Mouse (Mus musculus) limb, embryonic 13.5 days (tissue): Measurements from ENCODE around the gene Dbnl. TPM values are rescaled to one million over a fixed set of nuclear protein-coding genes. Genes with fewer than 3 reads are reported as not detected.
A peak's percentile ranks its signal among the peaks of the same experiment; 100 is the strongest.

ENCODE experiments used
- ATAC-seq: fragments of 200-750 bp; cut with Nextera tagmentation; 2 replicates; pipeline ENCODE4 v1.8.0; 2017; ENCODE audit warnings: low read depth, moderate number of reproducible peaks, moderate TSS enrichment; ENCODE audit not compliant: low FRiP score
- H3K27ac ChIP-seq: fragments of 300-500 bp; sonication (generic); 2 replicates; pipeline ENCODE4 v1.5.1; 2015; ENCODE audit warnings: inconsistent platforms, mild to moderate bottlenecking, moderate library complexity
- H3K27me3 ChIP-seq: fragments of 300-500 bp; sonication (generic); 2 replicates; pipeline ENCODE4 v1.6.1; 2015; ENCODE audit warnings: mild to moderate bottlenecking, inconsistent platforms
- H3K36me3 ChIP-seq: fragments of 300-500 bp; sonication (generic); 2 replicates; pipeline ENCODE4 v1.6.1; 2015; ENCODE audit warnings: inconsistent platforms, mild to moderate bottlenecking, moderate library complexity
- H3K4me1 ChIP-seq: fragments of 300-500 bp; sonication (generic); 2 replicates; pipeline ENCODE4 v1.6.1; 2015; ENCODE audit warnings: inconsistent platforms
- H3K4me2 ChIP-seq: fragments of 300-500 bp; sonication (generic); replicated peaks from 2 replicates; pipeline ENCODE4 v1.6.1; 2015; ENCODE audit warnings: inconsistent platforms, mild to moderate bottlenecking, moderate library complexity
- H3K4me3 ChIP-seq: fragments of 300-500 bp; sonication (generic); 2 replicates; pipeline ENCODE4 v1.5.1; 2015; ENCODE audit warnings: moderate library complexity, mild to moderate bottlenecking, inconsistent platforms
- H3K9ac ChIP-seq: fragments of 300-500 bp; sonication (generic); 2 replicates; pipeline ENCODE4 v1.6.1; 2015; ENCODE audit warnings: mild to moderate bottlenecking, inconsistent platforms
- H3K9me3 ChIP-seq: fragments of 300-500 bp; sonication (generic); 2 replicates; pipeline ENCODE4 v1.6.1; 2016; ENCODE audit warnings: inconsistent platforms
- WGBS: fragments of 180-500 bp; shearing (Covaris S2); methylation state at CpG from one replicate; pipeline ENCODE4 v1.1.7; 2015; 5-methylcytosine and 5-hydroxymethylcytosine counted together
- polyA plus RNA-seq: library from polyadenylated mRNA; unstranded; fragments of >200 nt; fragmentation: Nextera tagmentation; extraction: Ambion mirVana; gene quantifications from 2 replicates; pipeline ENCODE4 v1.2.1, GENCODE M21; 2015

Dbnl gene
- 123 and 126 TPM in 2 replicates for polyA plus RNA-seq

DNA sequence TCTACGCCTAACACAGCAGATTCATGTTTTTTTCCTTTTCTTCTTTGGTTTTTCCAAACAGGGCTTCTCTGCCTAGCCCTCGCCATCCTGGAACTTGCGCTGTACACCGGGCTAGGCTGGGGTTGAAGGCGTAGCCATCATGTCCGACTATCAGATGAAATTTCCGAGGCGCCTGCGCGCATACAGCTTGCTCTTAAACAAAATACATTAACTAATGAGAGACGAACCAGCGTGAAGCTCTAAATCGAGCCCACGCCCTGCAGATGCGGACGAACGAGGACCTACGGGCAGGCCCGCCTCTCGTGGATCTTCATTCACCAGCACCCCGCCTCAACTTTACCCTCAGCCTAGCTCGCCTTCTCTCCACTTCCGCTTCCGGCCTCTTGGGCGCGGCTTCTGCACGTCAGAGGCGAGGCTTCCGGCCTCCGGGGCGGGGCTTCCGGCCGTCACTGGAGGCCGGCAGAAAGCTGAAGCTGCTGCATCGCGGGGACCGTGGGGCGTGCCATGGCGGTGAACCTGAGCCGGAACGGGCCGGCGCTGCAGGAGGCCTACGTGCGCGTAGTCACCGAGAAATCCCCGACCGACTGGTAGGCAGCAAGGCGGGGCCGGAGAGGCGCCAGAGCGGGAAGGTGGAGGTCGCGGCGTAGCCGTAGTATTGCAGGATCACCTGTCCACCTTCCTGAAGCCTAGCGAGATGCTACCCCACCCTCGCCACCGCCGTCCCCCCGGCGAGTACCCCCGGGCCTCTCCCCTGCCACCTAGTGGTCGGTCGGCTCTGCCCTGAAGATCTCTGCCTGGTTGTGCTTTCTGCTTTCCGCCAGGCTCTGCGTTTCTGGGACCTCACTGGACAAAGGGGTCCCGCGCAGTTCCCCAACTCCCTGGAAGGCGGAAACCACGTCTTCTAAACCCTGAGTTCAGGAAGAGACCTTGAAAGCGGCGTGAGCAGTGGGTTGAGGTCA is at the start of gene Dbnl:
Dbnl (plus strand) TSS at position 433 of the 959 bp plus-strand sequence.
- peaks cover 24% of the 10 kb centered on the region for H3K4me1 ChIP-seq
- ATAC-seq, result peak; percentile 97
- H3K36me3 ChIP-seq, result peaks cover 17% of the 10 kb centered on the region
- peak within 1 kb of the TSS; percentile 78 for H3K4me3 ChIP-seq
- no peaks in the 10 kb centered on the region for H3K27me3 ChIP-seq
- peak within 1 kb of the TSS; percentile 85 for H3K9ac ChIP-seq
- H3K9me3 ChIP-seq, result no peaks in the 10 kb centered on the region
- WGBS, result under 1% methylated on average over 74 of the region's 74 CpGs
- H3K4me2 ChIP-seq, result peak within 1 kb of the TSS; percentile 90
- H3K27ac ChIP-seq, result peak within 1 kb of the TSS; percentile 86

GRCm38 (mm10) chr11:5738888-5739632 is 49.2 kb upstream of the Dbnl start:
- WGBS, result 72% methylated on average over 5 of the region's 5 CpGs
- Histone ChIP-seq H3K4me3 (no peak overlapping the region), H3K27me3 (no peaks in the 10 kb centered on the region), H3K9me3 (no peaks in the 10 kb centered on the region), H3K4me2 (no peak overlapping the region), H3K36me3 (no peaks in the 10 kb centered on the region; the same call in 1 of the 2 replicates), H3K9ac (no peak overlapping the region), H3K27ac (no peak overlapping the region), H3K4me1 (peaks cover 20% of the 10 kb centered on the region)
- no peak for ATAC-seq

DNA sequence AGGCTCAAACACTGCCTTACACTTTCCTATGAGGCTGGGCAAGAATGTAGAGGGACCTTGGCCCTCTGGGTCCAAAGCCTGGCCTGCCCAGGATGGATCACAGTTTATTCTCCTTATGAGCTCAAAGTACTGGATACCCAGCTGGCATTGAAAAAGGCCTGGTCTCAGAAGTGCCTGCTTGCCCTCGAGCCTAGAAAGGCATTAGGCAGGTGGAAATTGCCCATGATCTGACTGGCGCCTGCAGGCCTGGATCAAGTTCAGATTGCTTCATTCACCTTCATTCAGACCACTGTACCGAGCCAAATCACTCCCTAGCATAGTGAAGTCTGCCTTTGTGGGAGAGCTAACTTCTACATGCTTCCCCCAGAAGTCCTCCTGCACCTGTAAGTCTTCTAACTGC is 48.4 kb upstream of the Dbnl start:
- peak overlapping the region; percentile 94 for H3K4me3 ChIP-seq

GRCm38 (mm10) chr11:5740599-5740964 is 47.7 kb upstream of the Dbnl start:
- peak overlapping the region; percentile 94 for H3K4me3 ChIP-seq
- WGBS, result 1% methylated on average over 26 of the region's 26 CpGs
- no peaks in the 10 kb centered on the region for H3K36me3 ChIP-seq
- no peaks in the 10 kb centered on the region for H3K9me3 ChIP-seq
- peak; percentile 72; the same call in 1 of the 2 replicates for ATAC-seq
- peaks cover 16% of the 10 kb centered on the region for H3K4me1 ChIP-seq
- H3K4me2 ChIP-seq, result peak overlapping the region; percentile 88
- peak overlapping the region; percentile 84 for H3K27ac ChIP-seq
- no peaks in the 10 kb centered on the region for H3K27me3 ChIP-seq
- peak overlapping the region; percentile 97 for H3K9ac ChIP-seq

More for the DNA sequence above, 48.4 kb upstream of the Dbnl start:
- Histone ChIP-seq H3K9me3 (no peaks in the 10 kb centered on the region), H3K27ac (no peak overlapping the region), H3K4me2 (peak overlapping the region; percentile 88), H3K9ac (peak overlapping the region; percentile 43; the same call in 1 of the 2 replicates), H3K36me3 (no peaks in the 10 kb centered on the region), H3K27me3 (no peaks in the 10 kb centered on the region), H3K4me1 (peaks cover 18% of the 10 kb centered on the region)
- WGBS, result 63% methylated on average over 3 of the region's 3 CpGs
- ATAC-seq, result no peak

- peaks cover 16% of the 10 kb centered on the region for H3K4me1 ChIP-seq
- H3K27ac ChIP-seq, result peak overlapping the region; percentile 84
- no peaks in the 10 kb centered on the region for H3K36me3 ChIP-seq
- H3K9ac ChIP-seq, result peak overlapping the region; percentile 97
- peak; percentile 91 for ATAC-seq
- H3K27me3 ChIP-seq, result no peaks in the 10 kb centered on the region
- under 1% methylated on average over 45 of the region's 50 CpGs for WGBS
- H3K9me3 ChIP-seq, result no peaks in the 10 kb centered on the region
- H3K4me2 ChIP-seq, result peak overlapping the region; percentile 88
- peak overlapping the region; percentile 94 for H3K4me3 ChIP-seq
Observed at GRCm38 (mm10) chr11:5740965-5741627, 47.2 kb upstream of the Dbnl start.

GRCm38 (mm10) chr11:5742106-5742505 is 46.2 kb upstream of the Dbnl start:
- ATAC-seq, result no peak
- WGBS, result 74% methylated on average over 7 of the region's 7 CpGs
- Histone ChIP-seq H3K4me1 (peaks cover 16% of the 10 kb centered on the region), H3K9me3 (peaks cover 5% of the 10 kb centered on the region; the same call in 1 of the 2 replicates), H3K36me3 (no peaks in the 10 kb centered on the region), H3K27me3 (no peaks in the 10 kb centered on the region), H3K4me2 (no peak overlapping the region), H3K4me3 (no peak overlapping the region), H3K27ac (no peak overlapping the region), H3K9ac (no peak overlapping the region)

GRCm38 (mm10) chr11:5744951-5745350 is 43.3 kb upstream of the Dbnl start:
- Histone ChIP-seq H3K36me3 (peaks cover 5% of the 10 kb centered on the region; the same call in 1 of the 2 replicates), H3K9ac (no peak overlapping the region), H3K27ac (no peak overlapping the region), H3K4me1 (peaks cover 6% of the 10 kb centered on the region), H3K9me3 (peaks cover 10% of the 10 kb centered on the region; the same call in 1 of the 2 replicates), H3K4me3 (no peak overlapping the region), H3K27me3 (no peaks in the 10 kb centered on the region), H3K4me2 (no peak overlapping the region)
- ATAC-seq, result no peak
- 88% methylated on average over 2 of the region's 2 CpGs for WGBS

- Histone ChIP-seq H3K9me3 (peaks cover 13% of the 10 kb centered on the region; the same call in 1 of the 2 replicates), H3K27me3 (no peaks in the 10 kb centered on the region), H3K4me3 (no peak overlapping the region), H3K4me1 (no peaks in the 10 kb centered on the region), H3K4me2 (no peak overlapping the region), H3K27ac (no peak overlapping the region), H3K9ac (no peak overlapping the region), H3K36me3 (peaks cover 16% of the 10 kb centered on the region)
- no peak for ATAC-seq
- 93% methylated on average over 2 of the region's 2 CpGs for WGBS
Observed at GRCm38 (mm10) chr11:5753755-5754154, 34.5 kb upstream of the Dbnl start.

DNA sequence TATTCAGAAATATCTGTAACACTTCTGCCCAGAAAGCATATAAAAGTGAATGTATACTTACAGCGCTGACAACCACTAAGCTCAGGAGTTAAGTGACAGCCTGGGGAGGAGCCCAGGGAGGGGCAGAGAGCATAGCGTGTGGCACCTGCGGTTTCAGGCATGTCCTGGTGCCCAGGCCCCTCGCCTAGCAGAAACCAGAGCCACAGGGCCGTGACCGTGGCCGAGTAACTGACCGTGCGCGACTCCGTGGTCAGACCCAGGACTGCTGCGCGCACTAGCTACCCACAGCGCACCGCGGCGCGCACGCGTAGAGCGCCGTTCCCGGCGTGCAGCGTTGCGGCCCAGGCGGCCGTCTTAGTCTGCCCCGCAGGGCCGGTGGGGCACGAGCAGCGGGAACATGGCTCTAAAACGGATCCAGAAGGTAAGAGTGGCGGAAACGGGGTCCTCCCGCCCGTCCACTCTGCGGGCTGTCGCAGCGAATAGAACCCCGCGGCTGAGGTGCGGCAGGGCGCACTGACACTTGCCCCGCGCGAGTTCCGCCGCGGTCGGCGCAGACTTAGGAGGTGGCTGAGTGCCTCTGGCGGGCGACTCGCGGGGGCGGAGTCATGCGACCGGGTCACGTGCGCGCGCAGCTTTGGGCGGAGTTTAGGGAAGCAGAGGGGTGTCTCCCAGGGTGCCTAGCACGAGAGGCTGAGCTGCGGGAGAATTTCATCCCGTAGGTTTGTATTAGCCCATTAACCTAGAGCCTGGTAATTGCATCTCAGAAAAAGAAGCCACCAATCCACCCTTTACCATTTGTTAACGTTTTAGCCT is 26.3 kb upstream of the Dbnl start, which contains the start of gene Urgcp:
Urgcp (minus strand) TSS at position 557 of the 813 bp plus-strand sequence.
- WGBS, result under 1% methylated on average over 68 of the region's 68 CpGs
- H3K4me3 ChIP-seq, result peak within 1 kb of the TSS; percentile 82
- peak within 1 kb of the TSS; percentile 88 for H3K27ac ChIP-seq
- no peaks in the 10 kb centered on the region for H3K27me3 ChIP-seq
- peaks cover 12% of the 10 kb centered on the region for H3K4me1 ChIP-seq
- H3K36me3 ChIP-seq, result peaks cover 3% of the 10 kb centered on the region
- H3K9me3 ChIP-seq, result no peaks in the 10 kb centered on the region
- H3K4me2 ChIP-seq, result peak within 1 kb of the TSS; percentile 80
- H3K9ac ChIP-seq, result peak within 1 kb of the TSS; percentile 92
- ATAC-seq, result peak; percentile 98

- H3K27me3 ChIP-seq, result no peaks in the 10 kb centered on the region
- WGBS, result 19% methylated on average over 6 of the region's 6 CpGs
- peaks cover 3% of the 10 kb centered on the region for H3K36me3 ChIP-seq
- peak overlapping the region; percentile 92 for H3K9ac ChIP-seq
- H3K4me1 ChIP-seq, result peaks cover 12% of the 10 kb centered on the region
- H3K4me3 ChIP-seq, result peak overlapping the region; percentile 82
- no peak for ATAC-seq
- H3K4me2 ChIP-seq, result peak overlapping the region; percentile 80
- no peaks in the 10 kb centered on the region for H3K9me3 ChIP-seq
- peak overlapping the region; percentile 88; the same call in 1 of the 2 replicates for H3K27ac ChIP-seq
Observed at GRCm38 (mm10) chr11:5762633-5762982, 25.7 kb upstream of the Dbnl start.

DNA sequence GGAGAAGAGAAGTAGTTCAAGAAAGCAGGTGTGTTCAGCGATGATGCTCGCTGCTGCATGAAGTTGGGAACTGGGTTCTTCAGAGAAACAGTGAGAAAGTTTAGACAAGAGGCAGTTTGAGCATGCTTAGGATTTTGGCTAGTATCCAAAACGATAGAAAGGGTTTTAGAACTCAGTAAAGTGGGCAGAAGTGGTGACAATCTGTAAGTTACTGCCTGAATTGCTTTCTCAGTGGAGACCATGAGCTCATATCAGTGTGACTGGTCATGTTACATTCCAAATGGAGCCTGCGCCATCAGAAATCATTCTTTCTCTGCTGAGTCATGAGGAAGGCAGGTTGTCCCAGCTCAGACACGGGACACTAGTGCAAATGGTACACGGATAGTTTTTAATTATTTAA is 22.3 kb upstream of the Dbnl start:
- peaks cover 23% of the 10 kb centered on the region for H3K36me3 ChIP-seq
- peaks cover 5% of the 10 kb centered on the region for H3K4me1 ChIP-seq
- H3K27ac ChIP-seq, result no peak overlapping the region
- no peaks in the 10 kb centered on the region for H3K9me3 ChIP-seq
- WGBS, result 81% methylated on average over 6 of the region's 6 CpGs
- H3K27me3 ChIP-seq, result no peaks in the 10 kb centered on the region
- H3K4me3 ChIP-seq, result no peak overlapping the region
- no peak for ATAC-seq
- no peak overlapping the region for H3K4me2 ChIP-seq
- H3K9ac ChIP-seq, result no peak overlapping the region
